Mouse (Mus musculus) MEL (cell line): Measurements from ENCODE around the gene Tcf12. TPM values are rescaled to one million over a fixed set of nuclear protein-coding genes. Genes with fewer than 3 reads are reported as not detected.

Experiments used
- DNase-seq: peaks from one replicate; pipeline ENCODE4 v3.0.0; 2011; ENCODE audit warnings: low read depth, low spot score
- H3K27ac ChIP-seq: 2 replicates; pipeline ENCODE4 v1.5.1; 2012; ENCODE audit warnings: low read depth, mild to moderate bottlenecking, control low read depth, low read length, moderate library complexity; ENCODE audit not compliant: control insufficient read depth
- H3K27me3 ChIP-seq, 2 experiments: fragments of 150-350 bp in 1 of 2; sonication (generic) in 1 of 2; 2 replicates each; pipeline ENCODE4 v1.6.1; 2012; ENCODE audit warnings: low read length in 2 of 2, mild to moderate bottlenecking in 2 of 2, improper control_type of control experiment in 1 of 2, moderate library complexity in 1 of 2; ENCODE audit not compliant: insufficient read depth in 2 of 2, control insufficient read depth in 1 of 2
- H3K36me3 ChIP-seq, 2 experiments: 2 replicates each; pipeline ENCODE4 v1.6.1; 2012 to 2014; ENCODE audit warnings: low read length in 2 of 2, improper control_type of control experiment in 1 of 2, inconsistent platforms in 1 of 2, mild to moderate bottlenecking in 1 of 2; ENCODE audit not compliant: insufficient read depth in 2 of 2, control insufficient read depth in 1 of 2
- H3K4me1 ChIP-seq, 2 experiments: fragments of 150-350 bp in 1 of 2; sonication (generic) in 1 of 2; 2 replicates each; pipeline ENCODE4 v1.6.1; 2012; ENCODE audit warnings: low read length in 2 of 2, improper control_type of control experiment in 1 of 2, mild to moderate bottlenecking in 1 of 2; ENCODE audit not compliant: insufficient read depth in 2 of 2, control insufficient read depth in 1 of 2
- H3K4me3 ChIP-seq, 2 experiments: fragments of 150-350 bp in 1 of 2; sonication (generic) in 1 of 2; 2 replicates each; pipeline ENCODE4 v1.5.1; 2012; ENCODE audit warnings: low read depth in 2 of 2, low read length in 2 of 2, mild to moderate bottlenecking in 2 of 2, moderate library complexity in 2 of 2, control low read depth in 1 of 2, improper control_type of control experiment in 1 of 2; ENCODE audit not compliant: control insufficient read depth in 1 of 2, insufficient read depth in 1 of 2
- H3K79me2 ChIP-seq: 2 replicates; pipeline ENCODE4 v1.6.1; 2012; ENCODE audit warnings: mild to moderate bottlenecking, low read length, moderate library complexity; ENCODE audit not compliant: control insufficient read depth, poor library complexity, insufficient read depth
- H3K9ac ChIP-seq: 2 replicates; pipeline ENCODE4 v1.6.1; 2012; ENCODE audit warnings: low read depth, mild to moderate bottlenecking, control low read depth, low read length, moderate library complexity; ENCODE audit not compliant: control insufficient read depth, poor library complexity, severe bottlenecking
- H3K9me3 ChIP-seq: fragments of 150-350 bp; sonication (generic); replicated peaks from 2 replicates; pipeline ENCODE4 v1.6.1; 2012; ENCODE audit warnings: mild to moderate bottlenecking, low read length, improper control_type of control experiment, moderate library complexity; ENCODE audit not compliant: insufficient read depth
- CHD1 ChIP-seq: IDR thresholded peaks from 2 replicates; pipeline ENCODE4 v1.6.1; 2012; ENCODE audit warnings: low read depth, mild to moderate bottlenecking, inconsistent platforms, low read length, improper control_type of control experiment
- CHD2 ChIP-seq: IDR thresholded peaks from 2 replicates; pipeline ENCODE4 v1.6.1; 2011; ENCODE audit warnings: low read length, improper control_type of control experiment
- E2F4 ChIP-seq: IDR thresholded peaks from 2 replicates; pipeline ENCODE4 v1.6.1; 2011; ENCODE audit warnings: low read depth, low read length, improper control_type of control experiment, borderline replicate concordance
- ELF1 ChIP-seq: IDR thresholded peaks from 2 replicates; pipeline ENCODE4 v1.6.1; 2014; ENCODE audit warnings: low read depth, mild to moderate bottlenecking, inconsistent platforms, low read length, improper control_type of control experiment, moderate library complexity
- EP300 ChIP-seq, 2 experiments: IDR thresholded peaks; 2 replicates each; pipeline ENCODE4 v1.6.1; 2011; ENCODE audit warnings: improper control_type of control experiment in 2 of 2, low read length in 2 of 2, low read depth in 1 of 2, mild to moderate bottlenecking in 1 of 2
- ETS1 ChIP-seq: IDR thresholded peaks from 2 replicates; pipeline ENCODE4 v1.6.1; 2012; ENCODE audit warnings: low read depth, mild to moderate bottlenecking, inconsistent platforms, low read length, improper control_type of control experiment, moderate library complexity
- GATA1 ChIP-seq: IDR thresholded peaks from 2 replicates; pipeline ENCODE4 v1.6.1; 2011; ENCODE audit warnings: low read depth, low read length, improper control_type of control experiment
- MAFK ChIP-seq: IDR thresholded peaks from 2 replicates; pipeline ENCODE4 v1.6.1; 2011; ENCODE audit warnings: low read depth, mild to moderate bottlenecking, low read length, improper control_type of control experiment, borderline replicate concordance
- MAZ ChIP-seq: IDR thresholded peaks from 2 replicates; pipeline ENCODE4 v1.6.1; 2012; ENCODE audit warnings: low read depth, mild to moderate bottlenecking, inconsistent platforms, low read length, improper control_type of control experiment
- MEF2A ChIP-seq: IDR thresholded peaks from 2 replicates; pipeline ENCODE4 v1.6.1; 2014; ENCODE audit warnings: low read depth, mild to moderate bottlenecking, inconsistent platforms, low read length, improper control_type of control experiment; ENCODE audit not compliant: poor library complexity, insufficient replicate concordance, severe bottlenecking; ENCODE audit errors: extremely low read depth
- MYB ChIP-seq: IDR thresholded peaks from 2 replicates; pipeline ENCODE4 v1.6.1; 2011; ENCODE audit warnings: mild to moderate bottlenecking, low read depth, low read length, improper control_type of control experiment
- MYC ChIP-seq: IDR thresholded peaks from 2 replicates; pipeline ENCODE4 v1.6.1; 2011; ENCODE audit warnings: low read depth, mild to moderate bottlenecking, low read length, improper control_type of control experiment, moderate library complexity
- NRF1 ChIP-seq: IDR thresholded peaks from 2 replicates; pipeline ENCODE4 v1.6.1; 2014; ENCODE audit warnings: low read depth, mild to moderate bottlenecking, inconsistent platforms, low read length, improper control_type of control experiment, moderate library complexity; ENCODE audit not compliant: poor library complexity, insufficient read depth, severe bottlenecking
- POLR2A ChIP-seq, 2 experiments: IDR thresholded peaks; 2 replicates each; pipeline ENCODE4 v1.6.1; 2011 to 2012; ENCODE audit warnings: low read length in 2 of 2, mild to moderate bottlenecking in 2 of 2, control low read depth in 1 of 2, improper control_type of control experiment in 1 of 2, low read depth in 1 of 2, moderate library complexity in 1 of 2; ENCODE audit not compliant: control insufficient read depth in 1 of 2, insufficient read depth in 1 of 2, poor library complexity in 1 of 2
- POLR2AphosphoS2 ChIP-seq: IDR thresholded peaks from 2 replicates; pipeline ENCODE4 v1.6.1; 2011; ENCODE audit warnings: low read length, improper control_type of control experiment
- SIN3A ChIP-seq: IDR thresholded peaks from 2 replicates; pipeline ENCODE4 v1.6.1; 2012; ENCODE audit warnings: low read length, improper control_type of control experiment, inconsistent platforms
- TCF12 ChIP-seq: IDR thresholded peaks from 2 replicates; pipeline ENCODE4 v1.6.1; 2014; ENCODE audit warnings: low read depth, mild to moderate bottlenecking, inconsistent platforms, low read length, improper control_type of control experiment, moderate library complexity
- UBTF ChIP-seq: IDR thresholded peaks from 2 replicates; pipeline ENCODE4 v1.6.1; 2012; ENCODE audit warnings: low read depth, mild to moderate bottlenecking, inconsistent platforms, low read length, improper control_type of control experiment, moderate library complexity, borderline replicate concordance; ENCODE audit not compliant: insufficient read depth
- USF1 ChIP-seq: IDR thresholded peaks from 2 replicates; pipeline ENCODE4 v1.6.1; 2014; ENCODE audit warnings: low read depth, mild to moderate bottlenecking, inconsistent platforms, low read length, improper control_type of control experiment, moderate library complexity
- ZKSCAN1 ChIP-seq: IDR thresholded peaks from 2 replicates; pipeline ENCODE4 v1.6.1; 2012; ENCODE audit warnings: low read depth, mild to moderate bottlenecking, inconsistent platforms, low read length, improper control_type of control experiment, moderate library complexity
- polyA plus RNA-seq, 2 experiments: library from polyadenylated mRNA; stranded (reverse) in 1 of 2; unstranded in 1 of 2; fragments of >175 nt in 1 of 2; fragments of >200 nt in 1 of 2; gene quantifications; 2 replicates each; pipeline versions ENCODE4 v1.2.1 to v1.2.4; 2012; ENCODE audit warnings: low replicate concordance in 2 of 2, low read depth in 1 of 2; ENCODE audit not compliant: insufficient read length in 2 of 2, insufficient read depth in 1 of 2, missing spikeins in 1 of 2
- total RNA-seq: library from RNA; depleted of rRNA; stranded (reverse); fragments of 300-350 nt; gene quantifications from 2 replicates; pipeline ENCODE4 v1.2.3, GENCODE M21; 2012

Gene Tcf12
- total and polyA plus RNA-seq, 3 experiments, result 29.3 to 70.5 (median 39.6) TPM

DNA sequence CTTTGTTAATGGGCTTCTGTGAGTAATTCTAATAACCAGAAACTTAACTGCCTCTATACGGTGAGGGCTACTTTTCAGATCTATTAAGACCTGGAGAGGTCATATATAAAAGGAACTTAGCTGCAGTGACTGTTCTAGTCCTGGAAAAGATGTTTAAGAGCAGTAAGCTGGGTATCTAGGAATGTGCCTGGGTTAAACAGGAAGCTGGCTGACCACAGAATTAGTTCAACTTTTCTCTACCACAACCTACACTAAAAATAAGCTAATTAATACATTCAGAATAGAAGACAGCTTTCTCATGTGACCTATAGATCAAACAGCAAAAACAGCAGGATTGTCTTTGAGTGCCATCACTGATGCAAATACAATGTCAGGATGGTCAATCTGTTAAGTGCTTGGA is 98.1 kb downstream of the Tcf12 start:
- no peak overlapping the region for H3K9ac ChIP-seq
- no peak overlapping the region for H3K4me3 ChIP-seq
- H3K36me3 ChIP-seq, result peaks cover 0 to 44% of the 10 kb centered on the region in 2 experiments; a peak in 2 of 4 replicates
- peaks cover 19 to 29% of the 10 kb centered on the region in 2 experiments for H3K4me1 ChIP-seq
- peak; percentile 56 for DNase-seq
- no peak overlapping the region for H3K27ac ChIP-seq
- peaks cover 2% of the 10 kb centered on the region; the same call in 1 of the 2 replicates for H3K79me2 ChIP-seq
- H3K27me3 ChIP-seq, result no peaks in the 10 kb centered on the region
- no peaks in the 10 kb centered on the region for H3K9me3 ChIP-seq
- TF ChIP-seq TCF12, result no peak
- TF ChIP-seq POLR2AphosphoS2, result no peak
- no peak for TF ChIP-seq NRF1
- TF ChIP-seq ETS1, result 0 out of 2 replicates have a peak, but pooled peaks have one; percentile 17
- no peak for TF ChIP-seq MYC
- TF ChIP-seq MAFK, result no peak
- TF ChIP-seq MAZ, result no peak
- no peak for TF ChIP-seq SIN3A
- peak in 1 of 2 experiments; percentile 64; a peak in 2 of 4 replicates for TF ChIP-seq EP300 (IDR thresholded peaks at IDR 0.05; ENCODE audit: low read depth in 1 of 2, low read length in 2 of 2)
- no peak for TF ChIP-seq CHD1

DNA sequence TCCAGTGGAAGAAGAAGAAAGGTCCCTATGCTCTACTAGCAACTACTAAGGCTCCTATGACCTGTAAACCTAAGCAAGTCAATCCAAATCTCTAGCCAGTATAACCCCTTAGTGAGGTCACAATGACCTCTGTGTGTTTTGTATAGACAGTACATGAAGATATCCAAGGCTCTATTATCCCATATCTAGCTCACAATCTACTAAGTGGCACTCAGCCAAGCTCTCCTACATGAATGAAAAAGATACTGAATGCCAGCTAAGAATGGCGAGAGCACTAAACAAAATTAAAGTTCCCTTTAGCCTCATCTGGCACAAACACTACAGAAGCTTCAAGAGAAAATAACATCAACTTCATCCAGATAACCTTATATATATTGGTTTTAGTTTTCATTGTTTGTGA is 103.0 kb downstream of the Tcf12 start:
- Histone ChIP-seq H3K4me1 (peaks cover 15 to 17% of the 10 kb centered on the region in 2 experiments), H3K27ac (no peak overlapping the region), H3K4me3 (no peak overlapping the region), H3K9ac (no peak overlapping the region), H3K9me3 (no peaks in the 10 kb centered on the region), H3K27me3 (no peaks in the 10 kb centered on the region), H3K79me2 (peaks cover 2% of the 10 kb centered on the region; the same call in 1 of the 2 replicates), H3K36me3 (peaks cover 0 to 23% of the 10 kb centered on the region in 2 experiments; a peak in 2 of 4 replicates)
- peak; percentile 44 for DNase-seq
- TF ChIP-seq GATA1, result peak; percentile 63
- TF ChIP-seq EP300 (IDR thresholded peaks at IDR 0.05; ENCODE audit: low read depth in 1 of 2, low read length in 2 of 2), result peak in 1 of 2 experiments; percentile 11; a peak in 1 of 4 replicates
- TF ChIP-seq NRF1, result no peak
- no peak for TF ChIP-seq POLR2A (IDR thresholded peaks at IDR 0.05; ENCODE audit: control insufficient read depth in 1 of 2, insufficient read depth in 1 of 2, low read depth in 1 of 2, low read length in 2 of 2, poor library complexity in 1 of 2)
- no peak for TF ChIP-seq MYB

DNA sequence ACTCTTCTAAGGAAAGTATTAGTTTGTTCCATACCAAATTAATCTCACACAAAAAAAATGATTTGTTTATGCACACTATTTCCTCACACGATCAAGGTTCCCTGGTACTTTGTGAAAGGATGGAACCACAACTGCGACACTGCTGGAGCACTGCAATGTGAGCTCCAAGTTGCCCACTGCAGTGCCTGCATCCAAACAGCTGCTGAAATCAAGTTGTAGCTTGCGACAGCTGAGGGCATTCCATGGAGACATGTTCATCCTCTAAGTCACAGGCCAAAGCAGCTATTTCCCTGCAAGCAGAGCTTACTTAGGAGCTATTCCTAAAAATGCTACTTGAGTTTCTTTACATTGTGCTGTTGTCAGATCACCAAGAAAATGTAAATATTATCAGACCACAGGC is 120.5 kb downstream of the Tcf12 start:
- no peak for TF ChIP-seq CHD2
- no peak for TF ChIP-seq MEF2A
- TF ChIP-seq ELF1, result no peak
- no peak for TF ChIP-seq GATA1
- TF ChIP-seq USF1, result no peak
- TF ChIP-seq E2F4, result no peak
- TF ChIP-seq UBTF, result no peak
- no peak for TF ChIP-seq EP300 (IDR thresholded peaks at IDR 0.05; ENCODE audit: low read depth in 1 of 2, low read length in 2 of 2)
- TF ChIP-seq ETS1, result no peak
- no peak for TF ChIP-seq ZKSCAN1
- TF ChIP-seq MAFK, result no peak
- TF ChIP-seq POLR2A (IDR thresholded peaks at IDR 0.05; ENCODE audit: control insufficient read depth in 1 of 2, insufficient read depth in 1 of 2, low read depth in 1 of 2, low read length in 2 of 2, poor library complexity in 1 of 2), result no peak
- TF ChIP-seq MYC, result no peak
- DNase-seq, result no peak

More for the DNA sequence above, 120.5 kb downstream of the Tcf12 start:
- no peaks in the 10 kb centered on the region for H3K9me3 ChIP-seq
- H3K9ac ChIP-seq, result no peak overlapping the region
- peaks cover 2 to 15% of the 10 kb centered on the region in 2 experiments; a peak in 3 of 4 replicates for H3K36me3 ChIP-seq
- no peak overlapping the region for H3K4me3 ChIP-seq
- H3K4me1 ChIP-seq, result peaks cover 5 to 7% of the 10 kb centered on the region in 2 experiments
- H3K27ac ChIP-seq, result no peak overlapping the region
- H3K79me2 ChIP-seq, result no peaks in the 10 kb centered on the region; the same call in 1 of the 2 replicates
- no peaks in the 10 kb centered on the region for H3K27me3 ChIP-seq
